Mouse (Mus musculus): ENCODE measurements at regions not wholly inside any gene's neighbourhood (a gene's known extent, or its start where the extent isn't known, plus 50 kb on each side); places are given as distances from the start of the nearest gene placed in this dataset.

DNA sequence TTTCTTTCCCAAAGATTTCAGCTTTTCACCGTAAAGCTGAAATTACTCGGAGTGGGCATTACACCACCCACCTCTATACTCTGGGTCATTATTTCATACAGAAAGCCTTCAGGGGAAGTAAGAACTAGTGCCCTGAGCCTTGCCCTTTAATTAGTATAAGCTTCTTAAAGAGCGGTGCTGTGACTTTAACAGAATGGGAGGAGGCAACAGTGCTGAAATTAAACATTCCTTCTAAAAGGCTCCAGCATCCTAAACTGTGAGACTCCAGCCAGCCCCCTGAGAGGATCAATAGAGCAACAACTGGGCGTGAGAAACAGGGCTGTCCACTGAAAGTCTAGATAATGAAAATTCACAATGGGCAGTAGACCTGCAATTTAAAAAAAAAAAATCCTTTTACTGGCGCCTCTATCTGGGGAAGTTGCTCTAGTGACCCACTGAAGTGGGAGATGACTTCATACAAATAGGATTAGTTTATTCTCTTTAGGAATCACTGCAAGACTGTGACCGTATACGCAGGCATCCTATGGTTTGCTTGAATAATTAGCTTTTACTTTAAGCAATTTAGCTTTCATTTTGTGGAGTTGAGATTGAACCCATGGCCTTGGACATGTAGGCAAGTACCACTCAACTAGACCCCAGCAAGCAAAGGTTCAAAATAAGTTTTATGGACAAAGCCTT is 233.9 kb downstream of the Ube2cbp start:
- DNase-seq (ENCODE audit: low read depth, low spot score), result no peak

DNA sequence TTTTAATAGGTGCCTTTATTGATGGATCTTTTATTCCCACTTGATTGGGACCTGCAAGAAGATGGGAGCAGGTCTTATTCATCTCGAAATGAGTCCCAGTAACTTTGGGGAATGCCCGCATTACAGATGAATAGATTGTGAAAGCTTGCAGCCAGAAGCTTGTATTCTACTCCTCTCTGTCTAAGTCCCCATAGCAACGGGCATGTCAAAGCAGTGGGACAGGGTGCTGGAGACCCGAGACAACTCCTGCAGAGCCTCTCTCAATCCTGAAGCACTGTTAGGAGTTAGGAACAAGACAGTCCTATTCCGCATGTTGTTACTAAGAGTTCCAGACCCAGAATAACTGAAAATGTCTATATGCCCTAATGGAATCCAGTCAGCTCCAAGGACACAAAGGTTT is 233.1 kb downstream of the Ube2cbp start:
- peak; percentile 12 for DNase-seq (ENCODE audit: low read depth, low spot score)

DNA sequence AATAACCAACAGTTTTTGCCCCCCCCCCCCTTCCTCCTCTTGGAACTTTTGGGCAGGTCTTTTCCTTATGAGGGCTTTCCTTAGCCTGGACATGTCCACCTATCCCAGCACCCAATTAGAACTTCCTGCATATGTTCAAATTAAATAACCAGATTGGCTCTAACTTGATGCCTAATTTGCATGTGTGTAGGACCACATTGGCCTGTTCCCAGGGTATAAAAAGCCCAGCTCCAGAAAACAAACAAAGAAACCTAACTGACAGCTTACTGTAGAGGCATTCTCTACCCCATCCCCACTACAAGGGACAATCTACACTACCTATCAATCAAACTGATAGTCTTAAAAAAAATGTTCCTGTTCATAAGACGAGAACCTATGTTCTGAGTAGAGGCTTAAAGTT is 232.6 kb downstream of the Ube2cbp start:
- DNase-seq (ENCODE audit: low read depth, low spot score), result no peak

DNA sequence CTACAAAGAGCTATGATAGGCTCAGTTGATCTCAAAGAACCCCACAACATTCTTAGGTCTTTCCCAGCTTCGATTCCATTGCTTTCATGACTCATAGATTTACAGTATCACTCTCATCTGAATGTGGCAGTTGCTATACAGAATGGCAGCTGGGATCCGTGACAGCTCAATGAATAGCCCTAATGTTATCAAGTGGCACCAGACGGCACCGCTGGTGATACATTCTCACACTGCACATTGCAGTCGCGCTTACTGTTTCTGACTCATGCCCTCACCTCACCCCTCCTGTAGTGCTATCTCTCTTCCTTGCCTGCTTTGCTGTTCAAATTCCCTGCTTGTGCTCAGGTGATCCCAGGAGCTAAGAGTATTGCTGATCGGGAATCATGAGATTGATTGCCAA is 231.0 kb downstream of the Ube2cbp start:
- DNase-seq (ENCODE audit: low read depth, low spot score), result no peak

DNA sequence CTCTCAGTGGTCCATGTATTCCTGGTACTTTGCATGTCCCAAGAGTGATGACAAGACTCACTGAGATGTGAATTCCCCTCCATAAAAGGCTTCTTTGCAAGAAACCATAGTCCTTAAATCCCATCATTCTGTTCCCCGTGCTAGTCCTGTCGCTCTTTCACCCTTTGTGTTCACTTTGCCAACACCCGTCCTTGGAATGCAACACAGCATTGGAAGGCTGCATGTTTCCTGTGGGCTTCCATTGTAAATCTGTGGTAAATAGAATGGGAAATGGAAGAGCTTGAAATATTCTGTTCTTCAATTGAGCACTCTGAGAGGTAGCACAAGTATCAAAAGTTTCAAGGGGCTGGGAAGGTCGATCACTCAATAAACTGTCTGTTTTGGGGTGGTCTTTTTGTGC is 226.1 kb downstream of the Ube2cbp start:
- peak; percentile 72 for DNase-seq (ENCODE audit: low read depth, low spot score)

DNA sequence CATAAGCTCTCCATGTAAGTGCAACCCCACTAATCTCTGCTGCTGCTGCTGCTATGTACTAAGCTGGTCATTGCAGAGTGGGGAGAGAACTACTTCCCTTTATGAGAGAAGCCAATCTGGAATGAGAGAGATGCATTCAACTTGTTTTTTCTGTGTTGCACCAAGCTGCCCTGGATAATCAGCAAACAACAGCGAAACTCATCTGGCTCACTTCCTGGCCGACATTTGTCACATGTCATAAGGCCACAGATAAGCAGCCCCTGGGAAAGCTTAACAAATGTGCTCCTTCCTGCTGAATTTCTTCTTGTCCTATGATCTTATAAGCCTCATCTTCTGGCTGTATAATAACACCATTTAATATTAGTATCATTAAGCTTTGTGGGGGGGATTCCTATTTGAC is 224.5 kb downstream of the Ube2cbp start:
- DNase-seq (ENCODE audit: low read depth, low spot score), result no peak

DNA sequence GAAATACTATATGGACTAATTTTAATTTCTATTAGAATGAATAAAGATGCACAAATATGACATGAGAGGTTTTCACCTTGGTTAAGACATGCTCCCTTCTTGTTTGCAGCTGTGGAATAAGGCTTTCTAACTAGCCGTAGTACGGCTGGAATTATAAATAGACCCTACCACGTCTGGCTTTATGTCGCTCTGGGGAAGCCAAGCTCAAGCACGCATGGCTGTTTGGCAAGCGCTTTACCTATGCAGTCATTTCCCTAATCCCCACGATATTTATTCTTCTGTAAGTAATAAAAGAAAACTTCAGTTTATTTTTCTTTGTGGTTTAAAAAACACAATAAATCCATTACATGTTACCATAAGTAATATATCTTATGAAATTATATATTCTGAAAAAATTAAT is 223.9 kb downstream of the Ube2cbp start:
- no peak for DNase-seq (ENCODE audit: low read depth, low spot score)

DNA sequence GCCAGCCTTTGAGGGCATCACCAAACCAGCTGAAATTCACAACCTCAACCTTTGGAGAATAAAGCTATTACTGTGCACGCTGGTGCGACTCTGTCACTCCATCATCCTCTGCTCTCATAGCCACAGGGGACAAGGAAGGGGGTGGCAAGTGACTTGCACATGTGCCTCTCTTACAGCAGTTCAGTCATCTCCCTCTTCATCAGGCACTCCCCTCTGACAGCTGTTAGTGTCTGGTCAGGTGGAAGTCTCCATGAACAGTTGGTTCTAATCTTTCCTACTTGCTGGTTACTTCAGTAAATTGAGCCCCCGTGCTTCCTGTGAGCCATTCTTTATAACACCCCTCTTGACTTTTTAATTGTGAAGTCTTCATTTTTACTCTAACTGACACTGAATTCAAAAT is 214.6 kb downstream of the Ube2cbp start:
- DNase-seq (ENCODE audit: low read depth, low spot score), result no peak

DNA sequence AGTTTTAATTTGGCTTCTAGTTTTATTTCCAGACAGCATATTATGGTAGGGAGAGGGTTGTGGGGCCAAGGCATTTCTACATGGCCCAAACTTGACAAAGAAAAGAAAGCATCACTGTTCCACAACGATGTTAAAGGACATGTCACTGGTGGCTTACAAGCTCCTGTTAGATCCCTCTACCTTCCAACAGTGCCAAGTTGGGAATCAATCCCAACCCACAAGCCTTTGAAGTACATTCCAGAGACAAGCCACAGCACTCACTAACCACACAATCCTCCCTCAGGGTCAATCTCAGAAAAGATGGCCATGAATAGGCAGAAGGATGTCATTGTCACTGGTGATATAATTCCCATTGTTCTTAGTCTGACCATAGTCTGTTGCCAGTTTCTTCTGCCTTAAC is 213.4 kb downstream of the Ube2cbp start:
- no peak for DNase-seq (ENCODE audit: low read depth, low spot score)
